Mouse (Mus musculus): ENCODE data around the gene Cdyl.
"Not testable (repeated sequence)": the region's sequence is repeated elsewhere in the genome, so short reads cannot be mapped to it uniquely, and the experiment has no call there.

Cdyl gene

DNA sequence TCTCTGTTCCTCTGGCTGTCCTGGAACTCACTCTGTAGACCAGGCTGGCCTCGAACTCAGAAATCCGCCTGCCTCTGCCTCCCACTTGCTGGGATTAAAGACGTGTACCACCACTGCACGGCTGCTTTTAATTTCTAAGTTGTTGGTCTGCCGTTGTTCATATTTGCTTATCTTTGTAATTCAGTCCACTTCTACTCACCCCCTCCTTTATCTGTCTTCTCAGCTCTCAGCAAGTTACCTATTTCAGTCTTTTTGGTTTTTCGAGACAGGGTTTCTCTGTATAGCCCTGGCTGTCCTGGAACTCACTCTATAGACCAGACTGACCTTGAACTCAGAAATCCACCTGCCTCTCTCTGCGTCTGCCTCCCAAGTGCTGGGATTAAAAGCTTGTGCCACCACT is 176.9 kb downstream of the Cdyl start:
- DNase-seq (ENCODE audit: low spot score in 2 of 2): not testable (repeated sequence)

DNA sequence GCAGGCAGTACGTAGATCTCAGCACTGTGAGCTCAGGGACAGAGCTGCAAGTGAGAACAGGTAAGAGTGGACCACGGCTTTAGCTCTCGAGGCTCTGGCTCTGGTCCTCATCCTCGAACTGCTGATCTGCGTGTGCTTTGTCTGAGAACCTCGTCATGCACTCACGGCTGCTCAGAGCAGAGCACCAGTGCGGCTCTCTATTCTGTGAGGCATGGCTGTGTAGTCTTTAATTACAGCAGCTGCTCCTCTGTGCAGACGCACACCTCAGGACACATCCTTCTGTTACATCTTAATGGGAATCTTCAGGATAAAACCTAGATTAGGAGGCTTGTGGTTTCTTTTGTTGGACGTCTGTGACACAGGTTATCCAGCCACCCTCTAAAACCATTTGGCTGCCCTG is 180.5 kb downstream of the Cdyl start:
- no peak for DNase-seq (ENCODE audit: low spot score in 2 of 2)

DNA sequence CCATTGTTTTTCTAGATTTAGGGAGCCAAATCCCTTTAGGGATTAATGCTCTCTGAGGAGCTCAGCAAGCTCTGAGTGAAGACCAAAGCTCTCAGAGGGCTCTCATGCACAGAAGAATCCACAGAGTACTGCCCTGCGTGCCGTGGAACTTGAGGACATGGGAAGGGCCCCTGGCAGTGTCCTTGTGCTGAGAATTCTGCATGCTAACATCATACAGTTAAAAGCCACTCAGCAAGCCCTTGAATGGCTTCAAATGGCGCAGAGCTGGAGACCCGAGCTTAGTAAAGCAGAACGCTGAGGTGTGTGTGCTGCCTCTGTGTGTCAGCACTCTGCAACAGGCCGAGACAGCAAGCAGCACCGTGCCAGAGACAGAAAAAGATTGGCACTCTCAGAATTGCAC is 183.8 kb downstream of the Cdyl start:
- no peak for DNase-seq (ENCODE audit: low spot score in 2 of 2)

DNA sequence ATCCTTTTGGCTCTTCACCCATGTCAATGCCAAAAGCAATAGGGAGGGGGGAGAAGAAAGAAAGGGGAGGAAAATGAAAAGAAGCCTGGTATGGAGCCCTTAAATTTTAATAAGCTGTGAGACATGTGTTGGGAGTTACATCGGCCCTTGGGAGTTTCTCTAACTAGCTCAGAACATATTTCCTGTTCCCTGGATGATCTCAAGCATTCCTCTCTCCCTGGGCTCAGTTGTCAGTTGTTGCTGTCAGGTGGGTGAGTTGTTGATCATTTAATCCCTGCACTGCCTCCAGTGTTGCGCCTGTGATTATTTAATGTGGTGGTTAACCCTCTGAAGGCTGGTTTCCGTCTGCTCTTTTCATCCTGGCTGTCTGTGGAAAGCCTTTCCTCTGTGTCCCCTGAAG is 185.7 kb downstream of the Cdyl start:
- no peak for DNase-seq (ENCODE audit: low spot score in 2 of 2)

DNA sequence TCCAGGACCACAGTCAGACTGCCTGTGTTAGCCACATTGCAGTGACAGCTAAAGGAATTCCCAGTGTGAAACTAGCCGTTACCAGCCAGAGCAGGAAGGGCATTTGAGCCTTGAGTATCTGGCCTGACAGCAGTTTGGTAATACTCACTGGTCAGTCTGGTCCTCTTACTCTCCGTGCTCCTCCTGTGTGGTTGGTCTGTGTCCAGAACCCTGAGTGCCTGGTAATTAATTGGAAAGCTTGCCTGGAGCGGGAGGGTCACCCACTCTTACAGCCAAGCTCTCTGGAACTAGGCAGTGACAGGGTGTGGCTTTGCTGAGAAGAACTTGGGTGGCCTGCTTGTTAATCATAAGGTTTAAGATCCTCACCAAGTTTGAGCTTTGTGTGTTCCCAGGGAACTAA is 189.1 kb downstream of the Cdyl start:
- DNase-seq (ENCODE audit: low spot score in 2 of 2): peak in 1 of 2 experiments; percentile 7

DNA sequence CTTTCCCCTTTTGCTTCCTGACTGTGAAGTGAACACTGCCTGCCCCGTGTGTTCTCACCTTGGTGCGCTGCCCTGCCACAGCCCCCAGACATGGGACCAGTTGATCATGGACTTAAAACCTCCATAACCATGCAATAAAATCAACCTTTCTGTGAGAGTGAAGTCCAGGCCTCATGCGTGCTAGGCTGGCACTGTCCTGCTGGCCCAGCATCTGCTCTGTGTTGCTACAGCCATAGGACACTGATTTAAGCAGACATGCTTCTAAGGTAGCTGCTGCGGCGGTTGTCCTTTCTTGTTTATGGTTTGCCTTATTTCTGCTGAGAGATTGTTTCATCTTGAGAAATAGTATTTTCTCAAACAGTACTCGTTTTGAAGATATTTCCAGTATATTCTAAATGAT is 191.9 kb downstream of the Cdyl start:
- no peak for DNase-seq (ENCODE audit: low spot score in 2 of 2)

DNA sequence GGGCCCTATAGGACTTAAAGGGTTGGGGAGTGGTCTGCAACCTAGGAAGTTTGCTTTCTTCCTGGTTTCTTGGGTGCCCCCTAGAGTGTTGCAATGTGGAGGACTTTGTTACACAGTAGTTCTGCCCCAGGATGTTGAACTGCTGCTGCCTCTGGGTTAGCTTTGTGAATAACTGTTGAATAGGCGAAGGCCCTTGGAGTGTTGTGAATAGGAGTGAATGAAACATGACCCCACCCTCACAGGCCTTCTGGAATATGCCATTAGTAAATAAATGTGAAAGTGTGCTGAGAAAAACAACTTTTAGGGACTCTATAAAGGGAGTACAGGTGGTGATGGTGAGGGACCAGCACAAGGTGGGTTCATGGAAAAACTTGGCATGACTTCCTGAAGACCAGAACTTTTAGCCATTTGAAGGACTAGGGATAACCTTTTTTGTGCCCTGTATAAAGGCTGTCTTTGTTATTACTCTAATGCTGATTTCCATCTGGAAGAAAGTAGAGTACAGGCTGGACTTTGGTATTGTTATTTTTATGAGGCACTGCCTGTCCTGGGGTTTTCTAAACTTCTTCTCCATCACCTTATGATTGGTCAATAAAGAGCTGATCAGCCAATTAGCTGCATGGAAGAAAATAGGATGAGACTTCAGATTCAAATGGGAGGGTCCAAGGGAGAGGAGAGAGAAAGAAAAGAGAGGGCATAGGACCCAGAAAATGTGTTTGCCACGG is 193.4 kb downstream of the Cdyl start:
- DNase-seq (ENCODE audit: low spot score in 2 of 2): no peak

DNA sequence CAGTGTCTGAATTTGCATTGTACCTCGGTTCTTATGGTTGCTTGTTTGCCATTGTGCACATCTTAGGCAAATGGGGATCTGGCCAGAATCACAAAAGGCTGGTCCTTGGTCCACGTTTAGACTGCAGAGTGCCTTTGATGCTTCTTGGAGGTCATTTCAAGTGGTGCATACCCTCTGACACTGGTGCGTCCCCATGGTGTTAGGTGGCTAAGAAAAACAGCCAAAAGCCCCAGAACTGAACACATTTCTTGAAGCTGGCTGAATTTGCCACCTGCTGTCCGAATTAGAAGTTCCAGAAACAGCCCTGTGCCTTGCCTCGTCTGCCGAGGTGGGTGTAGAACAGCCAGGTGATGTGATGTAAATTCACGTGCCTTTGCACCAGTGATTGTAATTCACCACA is 197.9 kb downstream of the Cdyl start:
- no peak for DNase-seq (ENCODE audit: low spot score in 2 of 2)

DNA sequence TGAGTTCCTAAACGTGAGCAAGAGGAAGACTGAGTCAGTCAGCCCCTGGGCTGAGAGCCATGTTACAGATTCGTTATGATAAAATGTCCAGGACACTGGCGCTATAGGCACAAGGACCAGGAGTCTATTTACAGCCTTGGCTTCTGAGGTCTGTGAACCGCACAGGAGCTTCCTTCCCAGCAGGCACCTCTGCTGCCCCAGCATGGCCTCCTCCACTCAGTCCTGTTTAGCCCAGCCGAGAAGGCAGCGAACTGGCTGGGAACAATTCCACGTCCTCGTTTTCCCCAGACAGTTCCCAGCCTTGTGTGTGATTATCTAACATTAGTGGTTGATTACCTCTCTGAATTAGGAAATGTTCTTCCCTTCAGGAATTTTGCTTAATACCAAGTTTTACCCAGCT is 201.3 kb downstream of the Cdyl start:
- peak in 1 of 2 experiments; percentile 21 for DNase-seq (ENCODE audit: low spot score in 2 of 2)

DNA sequence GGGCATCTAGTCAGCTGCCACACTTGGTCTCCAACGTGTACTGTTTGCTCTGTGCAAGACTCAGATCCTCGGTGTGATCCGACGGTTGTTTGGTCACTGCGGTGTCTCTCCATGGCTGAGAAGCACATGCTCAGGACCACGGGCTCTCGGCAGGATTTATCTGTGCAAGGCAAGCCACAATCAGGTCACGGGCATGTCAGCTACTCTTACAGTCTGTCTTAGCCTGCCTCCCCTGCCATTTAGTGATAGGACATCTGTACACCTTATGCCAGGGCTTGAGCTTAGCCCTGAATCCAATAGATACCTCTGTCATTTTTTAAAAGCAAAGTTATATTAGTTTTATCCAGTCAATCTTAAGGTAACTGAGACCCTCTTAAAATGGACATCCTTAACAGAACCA is 211.0 kb downstream of the Cdyl start:
- no peak for DNase-seq (ENCODE audit: low spot score in 2 of 2)

DNA sequence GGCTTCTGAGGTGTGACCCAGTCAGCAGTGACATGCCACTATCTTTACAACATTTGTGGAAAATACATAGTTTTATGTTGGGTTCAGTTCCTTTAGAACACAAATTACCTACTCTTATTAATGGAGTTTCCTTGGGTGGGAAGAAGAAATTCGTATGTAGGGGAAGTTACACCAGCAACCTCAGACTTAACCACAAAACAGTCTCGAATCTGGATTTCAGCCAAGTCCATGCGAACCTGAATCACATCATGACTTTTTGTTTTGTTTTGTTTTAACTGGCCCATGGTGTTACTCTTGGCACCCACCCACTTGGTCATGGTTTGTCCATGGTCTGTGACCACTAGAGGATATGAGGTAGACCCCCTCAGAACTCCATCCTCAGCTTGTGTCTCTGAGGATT is 211.5 kb downstream of the Cdyl start:
- DNase-seq (ENCODE audit: low spot score in 2 of 2): no peak

DNA sequence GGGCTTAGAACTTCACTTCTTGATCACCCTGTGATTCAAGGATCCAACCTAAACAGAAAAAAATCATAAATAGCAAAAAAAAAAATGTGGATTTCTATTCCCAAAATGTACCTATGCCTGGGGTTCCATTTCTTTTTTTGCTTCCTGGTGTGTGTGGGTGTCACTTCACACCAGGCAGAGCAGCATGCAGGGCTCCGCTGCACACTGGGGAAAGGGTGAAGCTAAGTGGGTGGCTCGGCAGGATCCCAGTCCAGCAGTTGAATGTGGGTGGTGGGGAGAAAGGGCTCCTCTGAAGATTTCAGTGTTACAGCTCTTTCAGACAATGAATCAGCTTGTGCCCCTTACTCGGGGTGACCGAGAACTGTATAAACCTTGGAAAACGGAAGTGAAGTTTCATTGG is 215.8 kb downstream of the Cdyl start:
- DNase-seq (ENCODE audit: low spot score in 2 of 2): no peak

DNA sequence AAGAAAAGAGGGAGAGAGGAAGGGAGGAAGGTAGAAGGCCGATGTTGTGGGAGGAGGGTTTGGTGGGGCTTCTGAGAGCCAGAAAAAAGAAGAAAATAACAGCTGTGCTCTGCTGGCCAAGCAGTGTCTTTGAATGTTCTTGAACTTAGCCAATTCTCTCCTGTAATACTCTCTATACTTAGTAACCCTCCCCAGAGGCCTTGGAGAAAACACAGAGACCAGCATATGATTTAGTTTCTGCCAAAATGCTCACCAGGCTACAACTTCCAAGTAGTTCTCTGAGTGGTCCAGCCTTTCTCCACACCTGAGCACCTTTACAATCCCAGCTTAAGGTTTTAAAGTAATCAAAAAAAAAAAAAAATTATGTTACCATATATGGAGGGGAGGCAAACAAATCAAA is 218.6 kb downstream of the Cdyl start:
- DNase-seq (ENCODE audit: low spot score in 2 of 2): no peak

DNA sequence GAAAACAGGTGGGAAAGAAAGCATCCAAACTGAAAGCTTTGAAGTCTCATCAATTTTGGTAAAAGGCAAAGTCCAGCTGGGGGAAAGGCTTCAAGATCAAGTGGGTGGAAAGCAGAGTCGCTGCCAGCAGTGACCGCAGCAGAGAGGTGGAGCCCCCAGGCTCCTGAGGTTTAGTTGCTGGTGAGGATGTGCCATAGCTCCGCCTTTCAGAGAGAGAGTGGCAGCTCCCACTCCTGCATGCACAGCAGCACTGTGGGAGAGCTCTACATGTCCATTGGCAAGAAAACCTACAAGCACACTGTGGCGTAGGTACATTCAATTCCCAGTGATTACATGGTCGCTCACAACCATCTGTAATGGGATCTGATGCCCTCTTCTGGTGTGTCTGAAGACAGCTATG is 219.4 kb downstream of the Cdyl start:
- DNase-seq (ENCODE audit: low spot score in 2 of 2): no peak

DNA sequence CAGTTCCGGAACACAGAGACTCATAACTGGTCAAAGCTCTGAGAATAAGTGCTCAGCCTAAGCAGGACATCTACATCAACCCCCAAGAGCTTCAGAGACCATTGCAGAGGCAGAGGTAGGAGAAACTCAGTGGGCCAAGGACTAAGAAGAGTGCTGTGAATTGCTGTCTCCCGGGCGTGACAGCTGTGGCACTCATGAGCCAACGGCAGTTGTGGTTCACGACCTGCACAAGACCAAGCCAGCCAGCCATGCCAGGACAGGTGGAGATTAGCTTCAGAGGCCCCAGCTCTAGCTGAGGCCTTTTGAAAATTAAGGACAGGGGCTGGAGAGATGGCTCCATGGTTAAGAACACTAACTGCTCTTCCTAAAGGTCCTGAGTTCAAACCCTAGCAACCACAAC is 219.9 kb downstream of the Cdyl start:
- DNase-seq (ENCODE audit: low spot score in 2 of 2): no peak

DNA sequence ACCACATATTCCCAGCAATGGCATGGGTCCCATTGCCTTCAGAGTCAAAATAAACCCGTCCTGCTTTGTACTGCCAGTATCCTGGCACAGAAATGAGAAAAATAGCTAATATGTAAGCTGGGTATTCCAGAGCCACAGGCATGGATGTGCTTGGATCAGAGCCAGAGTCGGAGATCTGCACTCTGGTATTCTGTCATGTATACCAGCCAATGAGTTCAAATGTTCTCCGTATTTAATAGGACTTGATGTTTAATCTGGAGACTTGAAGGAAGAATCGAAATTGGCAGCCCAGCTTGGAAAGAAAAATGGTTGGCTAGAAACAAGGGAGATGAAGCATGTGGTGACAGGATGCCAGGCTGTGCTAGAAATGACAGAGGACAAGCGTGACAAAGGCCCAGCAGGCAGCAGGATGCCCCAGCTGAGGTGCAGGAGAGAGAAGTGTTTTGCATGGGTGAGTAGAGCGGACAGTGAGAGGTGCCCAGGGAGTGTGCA is 221.0 kb downstream of the Cdyl start:
- no peak for DNase-seq (ENCODE audit: low spot score in 2 of 2)

DNA sequence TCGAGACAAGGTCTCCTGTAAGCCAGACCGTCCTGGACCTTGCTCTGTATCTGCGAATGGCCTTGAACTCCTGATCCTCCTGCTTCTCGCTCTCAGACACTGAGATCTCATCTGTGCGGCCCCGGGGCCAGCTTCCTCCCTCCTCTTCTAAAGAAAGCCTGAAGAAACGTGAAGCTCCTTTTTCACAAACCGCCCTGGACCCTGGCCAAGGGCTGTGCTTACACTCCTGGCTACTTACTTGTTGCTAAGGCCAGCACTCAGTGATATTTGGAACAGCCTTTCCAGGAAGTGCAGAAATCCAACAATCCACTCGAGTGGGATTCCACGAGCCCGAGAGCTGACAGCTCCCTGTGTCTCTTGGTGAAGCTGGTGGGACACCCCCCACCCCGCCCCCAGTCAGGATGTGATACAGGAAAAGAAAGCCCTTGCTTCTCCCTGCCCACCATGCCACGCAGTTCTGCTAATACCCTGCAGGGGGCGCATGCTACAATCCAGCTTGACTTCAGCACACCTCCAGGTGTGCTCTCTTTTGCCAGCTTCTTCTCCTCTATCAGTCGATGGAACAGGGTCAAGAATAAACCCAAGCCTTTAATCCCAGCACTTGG is 226.6 kb downstream of the Cdyl start:
- peak; percentile 13 to 39 for DNase-seq (ENCODE audit: low spot score in 2 of 2)

DNA sequence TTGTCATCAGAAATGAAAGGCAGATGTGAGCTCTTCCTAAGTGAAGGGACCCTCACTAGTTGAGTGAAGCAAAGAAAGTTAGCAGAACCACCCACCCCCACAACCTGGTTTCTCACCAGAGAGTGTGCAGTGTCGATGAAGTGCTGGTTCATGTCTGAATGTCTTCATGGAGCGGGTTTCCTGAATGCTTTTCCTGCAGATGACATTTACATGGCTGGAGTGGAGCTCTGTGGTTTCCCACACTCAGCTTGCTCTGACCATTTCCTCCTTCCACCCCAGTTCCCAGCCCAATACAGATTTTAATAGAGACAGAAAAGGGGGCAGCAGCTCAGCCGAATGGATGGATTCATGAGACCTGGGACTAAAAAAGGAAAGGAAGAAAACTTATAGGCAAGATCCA is 233.2 kb downstream of the Cdyl start:
- DNase-seq (ENCODE audit: low spot score in 2 of 2): no peak

DNA sequence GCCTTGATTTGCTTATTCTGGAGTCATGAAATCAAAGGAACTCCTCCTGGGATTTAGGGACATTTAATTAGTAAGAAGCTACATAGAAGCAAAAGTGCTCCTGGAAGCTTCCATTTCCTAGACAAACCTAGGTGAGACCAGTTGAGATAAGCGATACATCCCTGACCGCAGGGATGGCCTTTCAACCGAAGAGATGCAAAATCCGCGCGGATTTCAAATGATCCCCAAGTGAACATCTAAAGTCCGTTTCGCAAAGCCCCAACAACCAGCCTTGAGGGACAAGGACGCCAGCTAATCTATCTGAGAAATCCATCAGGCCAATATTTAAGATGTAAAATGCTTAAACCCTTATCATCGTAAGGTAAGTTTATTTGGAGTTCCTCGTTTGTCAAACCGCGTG is 245.7 kb downstream of the Cdyl start:
- no peak for DNase-seq (ENCODE audit: low spot score in 2 of 2)

DNA sequence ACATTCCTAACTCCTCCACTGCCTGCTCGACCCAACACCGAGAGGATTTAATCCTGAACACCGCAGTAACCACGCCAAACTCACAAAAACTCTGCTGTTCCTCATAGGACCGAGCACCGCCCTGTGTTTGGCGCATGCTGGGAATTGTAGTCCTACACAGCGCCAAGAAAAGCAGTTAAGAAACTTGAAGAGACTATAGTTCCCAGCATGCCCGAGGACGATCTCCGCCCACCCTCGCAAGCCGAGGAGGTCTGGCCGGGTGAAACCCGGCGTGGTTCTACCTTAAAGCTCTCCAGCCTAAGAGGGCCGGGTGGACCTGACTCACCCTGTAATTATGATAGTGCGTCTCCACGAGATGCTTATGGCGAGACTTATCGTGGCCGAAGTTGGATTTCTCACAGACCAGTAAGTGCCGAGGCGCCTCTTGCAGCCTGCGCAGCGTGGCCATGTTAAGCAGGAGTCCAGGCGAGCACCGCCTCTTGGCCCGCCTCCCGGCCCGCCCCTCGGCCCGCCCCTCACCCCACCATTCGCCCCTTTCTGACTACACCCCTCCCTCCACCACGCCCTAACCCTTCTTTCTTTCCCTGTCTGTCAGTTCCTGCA is 246.3 kb downstream of the Cdyl start, which contains the start of gene Rpp40:
Rpp40 (minus strand) TSS at position 481 of the 603 bp plus-strand sequence.
- peak; percentile 88 to 91 for DNase-seq (ENCODE audit: low spot score in 2 of 2)

DNA sequence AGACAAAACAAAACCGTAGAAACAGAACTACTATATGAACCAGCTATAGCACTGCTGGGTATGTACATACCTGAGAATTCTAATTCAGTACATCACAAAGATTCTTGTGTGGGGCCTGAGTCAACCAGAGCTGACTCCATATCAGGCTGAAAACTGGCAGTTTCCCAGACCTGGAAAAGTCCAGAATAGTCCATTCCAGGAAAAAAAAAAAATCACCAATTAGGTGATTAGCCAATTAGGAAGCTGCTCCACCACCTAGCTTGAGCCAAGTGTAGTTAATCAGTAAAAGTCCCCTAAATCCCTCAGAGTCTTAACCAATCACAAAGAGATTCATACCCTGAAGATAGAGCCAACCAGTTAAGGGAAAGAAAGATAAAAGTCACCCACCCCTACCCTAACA is 251.8 kb downstream of the Cdyl start:
- DNase-seq (ENCODE audit: low spot score in 2 of 2): no peak
